Mouse (Mus musculus) cerebellum, adult 2 months (tissue): ENCODE measurements around the gene Sel1l. TPM values are rescaled to one million over a fixed set of nuclear protein-coding genes. Genes with fewer than 3 reads are reported as not detected.

Source experiments
- DNase-seq, 2 experiments: peaks; one replicate each; pipeline ENCODE4 v3.0.0; 2021
- H3K27ac ChIP-seq: fragments of 200-500 bp; 2 replicates; pipeline ENCODE4 v1.5.1; 2012; ENCODE audit warnings: low read length, control low read depth, inconsistent platforms; ENCODE audit not compliant: insufficient read depth
- H3K27me3 ChIP-seq: fragments of 200-500 bp; 2 replicates; pipeline ENCODE4 v1.6.1; 2012; ENCODE audit warnings: inconsistent platforms, mild to moderate bottlenecking, low read length, moderate library complexity; ENCODE audit not compliant: control insufficient read depth, insufficient read depth
- H3K4me1 ChIP-seq: fragments of 200-500 bp; 2 replicates; pipeline ENCODE4 v1.6.1; 2011; ENCODE audit warnings: low read length; ENCODE audit not compliant: control insufficient read depth, insufficient read depth
- H3K4me3 ChIP-seq: fragments of 200-500 bp; replicated peaks from 2 replicates; pipeline ENCODE3; 2011; ENCODE audit warnings: mild to moderate bottlenecking, low read depth, low read length, control low read depth; ENCODE audit not compliant: insufficient read depth
- CTCF ChIP-seq: fragments of 200-500 bp; IDR thresholded peaks from 2 replicates; pipeline ENCODE4 v1.5.1; 2011; ENCODE audit warnings: low read depth, mild to moderate bottlenecking, control low read depth, low read length, moderate library complexity, borderline replicate concordance; ENCODE audit not compliant: insufficient read depth
- POLR2A ChIP-seq: fragments of 200-500 bp; IDR thresholded peaks from 2 replicates; pipeline ENCODE4 v1.6.1; 2011; ENCODE audit warnings: low read length, control low read depth, borderline replicate concordance; ENCODE audit not compliant: insufficient read depth
- WGBS: fragments of 180-500 bp; shearing (Covaris S2); methylation state at CpG from one replicate; pipeline ENCODE4 v1.1.7; 2018; 5-methylcytosine and 5-hydroxymethylcytosine counted together
- polyA plus RNA-seq: library from polyadenylated mRNA; depleted of rRNA; stranded (reverse); fragments of >200 nt; gene quantifications from 2 replicates; pipeline ENCODE4 v1.2.3, GENCODE M21; 2012

Gene Sel1l
- polyA plus RNA-seq, 1 experiment, result 87.1 TPM

GRCm38 (mm10) chr12:91768176-91768575 lies 80.8 kb downstream of the Sel1l start:
- TF ChIP-seq POLR2A (no peak), CTCF (no peak)
- WGBS, result 86% methylated on average over 6 of the region's 6 CpGs
- no peak for DNase-seq

GRCm38 (mm10) chr12:91766338-91767107 lies 82.4 kb downstream of the Sel1l start:
- H3K4me1 ChIP-seq, result no peaks in the 10 kb centered on the region
- 36% methylated on average over 14 of the region's 14 CpGs for WGBS
- no peak overlapping the region for H3K4me3 ChIP-seq
- DNase-seq, result peak in 1 of 2 experiments; percentile 32
- no peaks in the 10 kb centered on the region for H3K27me3 ChIP-seq
- H3K27ac ChIP-seq, result no peak overlapping the region
- no peak for TF ChIP-seq POLR2A
- no peak for TF ChIP-seq CTCF

More at GRCm38 (mm10) chr12:91768176-91768575, 80.8 kb downstream of the Sel1l start:
- no peak overlapping the region for H3K4me3 ChIP-seq
- no peaks in the 10 kb centered on the region for H3K27me3 ChIP-seq
- H3K4me1 ChIP-seq, result no peaks in the 10 kb centered on the region
- H3K27ac ChIP-seq, result no peak overlapping the region

GRCm38 (mm10) chr12:91765504-91765903 lies 83.5 kb downstream of the Sel1l start:
- no peaks in the 10 kb centered on the region; the same call in 1 of the 2 replicates for H3K27me3 ChIP-seq
- 61% methylated on average over 13 of the region's 13 CpGs for WGBS
- H3K27ac ChIP-seq, result no peak overlapping the region
- no peak overlapping the region for H3K4me3 ChIP-seq
- TF ChIP-seq POLR2A (no peak), CTCF (no peak)
- no peak for DNase-seq
- no peaks in the 10 kb centered on the region for H3K4me1 ChIP-seq

GRCm38 (mm10) chr12:91765054-91765453 lies 83.9 kb downstream of the Sel1l start:
- Histone ChIP-seq H3K27ac (no peak overlapping the region), H3K4me3 (no peak overlapping the region), H3K27me3 (no peaks in the 10 kb centered on the region; the same call in 1 of the 2 replicates), H3K4me1 (no peaks in the 10 kb centered on the region)
- TF ChIP-seq POLR2A (no peak), CTCF (no peak)
- DNase-seq, result no peak
- WGBS, result 31% methylated on average over 2 of the region's 2 CpGs

GRCm38 (mm10) chr12:91764471-91764870 lies 84.5 kb downstream of the Sel1l start:
- no peak for DNase-seq
- Histone ChIP-seq H3K4me1 (no peaks in the 10 kb centered on the region), H3K4me3 (no peak overlapping the region), H3K27ac (no peak overlapping the region), H3K27me3 (no peaks in the 10 kb centered on the region; the same call in 1 of the 2 replicates)
- no peak for TF ChIP-seq CTCF
- no peak for TF ChIP-seq POLR2A
- 25% methylated on average over 2 of the region's 2 CpGs for WGBS

- no peak for TF ChIP-seq POLR2A
- TF ChIP-seq CTCF, result no peak
- no peak overlapping the region for H3K4me3 ChIP-seq
- H3K27me3 ChIP-seq, result no peaks in the 10 kb centered on the region; the same call in 1 of the 2 replicates
- 33% methylated on average over 3 of the region's 3 CpGs for WGBS
- DNase-seq, result no peak
- H3K4me1 ChIP-seq, result no peaks in the 10 kb centered on the region
- H3K27ac ChIP-seq, result no peak overlapping the region
Measured at GRCm38 (mm10) chr12:91759836-91760235, 89.1 kb downstream of the Sel1l start.

GRCm38 (mm10) chr12:91757854-91758562 lies 90.9 kb downstream of the Sel1l start:
- no peak for DNase-seq
- H3K4me1 ChIP-seq, result no peaks in the 10 kb centered on the region
- 85% methylated on average over 13 of the region's 13 CpGs for WGBS

More at GRCm38 (mm10) chr12:91757854-91758562, 90.9 kb downstream of the Sel1l start:
- H3K4me3 ChIP-seq, result no peak overlapping the region
- no peaks in the 10 kb centered on the region; the same call in 1 of the 2 replicates for H3K27me3 ChIP-seq
- TF ChIP-seq CTCF (no peak), POLR2A (no peak)
- H3K27ac ChIP-seq, result no peak overlapping the region
